Mouse (Mus musculus): Measurements from ENCODE around the gene Dcun1d3.

DNA sequence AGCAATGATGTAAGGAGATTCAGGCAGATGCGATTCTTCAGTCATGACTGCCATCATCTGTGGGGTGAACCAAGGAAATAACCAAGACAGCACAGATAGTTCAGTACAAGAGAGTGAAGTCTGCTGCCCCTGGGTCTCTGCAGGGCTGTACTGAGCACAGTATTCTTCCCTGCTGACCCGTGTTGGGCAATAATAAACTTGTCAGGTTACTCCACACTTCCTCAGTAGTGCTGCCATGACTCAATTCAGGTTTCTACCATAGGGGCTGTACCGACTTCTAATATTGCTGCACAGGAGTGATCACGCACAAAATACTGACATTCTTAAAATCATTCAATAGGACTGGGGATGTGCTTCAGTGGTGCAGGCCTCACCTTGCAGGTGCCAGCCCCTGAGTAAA is 16.9 kb downstream of the Dcun1d3 start:
- TF ChIP-seq CTCF (IDR thresholded peaks at IDR 0.05; ENCODE audit: low read depth, low read length) (no peak), GATA1 (IDR thresholded peaks at IDR 0.05; ENCODE audit: borderline replicate concordance, low read length) (no peak)
